Mouse (Mus musculus): ENCODE measurements around the gene Cd302.

GRCm38 (mm10) chr2:60209122-60209611 is 75.1 kb downstream of the Cd302 start:
- TF ChIP-seq MYOD1 (IDR thresholded peaks at IDR 0.05; ENCODE audit: control insufficient read depth in 1 of 3, insufficient read length in 2 of 3, low read depth in 2 of 3) (no peak), POLR2A (IDR thresholded peaks at IDR 0.05; ENCODE audit: insufficient read length, low read depth) (no peak), POLR2AphosphoS2 (IDR thresholded peaks at IDR 0.05; ENCODE audit: insufficient read length, low read depth) (no peak), E2F4 (IDR thresholded peaks at IDR 0.05; ENCODE audit: insufficient read depth) (no peak), MAX (IDR thresholded peaks at IDR 0.05; ENCODE audit: low read depth) (no peak), MYOG (IDR thresholded peaks at IDR 0.05; ENCODE audit: control insufficient read depth in 1 of 3, insufficient read depth in 1 of 3, insufficient read length in 2 of 3, low read depth in 2 of 3) (no peak), TCF12 (IDR thresholded peaks at IDR 0.05; ENCODE audit: insufficient read depth, poor library complexity, severe bottlenecking) (no peak)
